Mouse (Mus musculus) stomach, embryonic 15.5 days (tissue): ENCODE data around the gene Fbxl22. TPM values are rescaled to one million over a fixed set of nuclear protein-coding genes. Genes with fewer than 3 reads are reported as not detected.

ENCODE experiments used
- ATAC-seq: fragments of 200-750 bp; cut with Nextera tagmentation; 2 replicates; pipeline ENCODE4 v1.8.0; 2017; ENCODE audit warnings: low read depth, moderate number of reproducible peaks, moderate TSS enrichment; ENCODE audit not compliant: insufficient read depth, low FRiP score
- H3K27ac ChIP-seq: fragments of 300-500 bp; sonication (generic); 2 replicates; pipeline ENCODE4 v1.5.1; 2015; ENCODE audit warnings: mild to moderate bottlenecking, inconsistent platforms
- H3K27me3 ChIP-seq: fragments of 300-500 bp; sonication (generic); replicated peaks from 2 replicates; pipeline ENCODE4 v1.6.1; 2015; ENCODE audit warnings: inconsistent platforms
- H3K36me3 ChIP-seq: fragments of 300-500 bp; sonication (generic); 2 replicates; pipeline ENCODE4 v1.6.1; 2015; ENCODE audit warnings: inconsistent platforms
- H3K4me1 ChIP-seq: fragments of 300-500 bp; sonication (generic); 2 replicates; pipeline ENCODE4 v1.6.1; 2015; ENCODE audit warnings: inconsistent platforms
- H3K4me2 ChIP-seq: fragments of 300-500 bp; sonication (generic); 2 replicates; pipeline ENCODE4 v1.6.1; 2015; ENCODE audit warnings: mild to moderate bottlenecking, inconsistent platforms
- H3K4me3 ChIP-seq: fragments of 300-500 bp; sonication (generic); replicated peaks from 2 replicates; pipeline ENCODE4 v1.5.1; 2015; ENCODE audit warnings: inconsistent platforms
- H3K9ac ChIP-seq: fragments of 300-500 bp; sonication (generic); 2 replicates; pipeline ENCODE4 v1.6.1; 2015; ENCODE audit warnings: inconsistent platforms
- H3K9me3 ChIP-seq: fragments of 300-500 bp; sonication (generic); 2 replicates; pipeline ENCODE4 v1.6.1; 2016; ENCODE audit warnings: inconsistent platforms
- WGBS: fragments of 180-500 bp; shearing (Covaris S2); methylation state at CpG from one replicate; pipeline ENCODE4 v1.1.7; 2015; 5-methylcytosine and 5-hydroxymethylcytosine counted together
- polyA plus RNA-seq: library from polyadenylated mRNA; unstranded; fragments of >200 nt; fragmentation: Nextera tagmentation; extraction: Ambion mirVana; gene quantifications from 2 replicates; pipeline ENCODE4 v1.2.1, GENCODE M21; 2015

Fbxl22 gene
- polyA plus RNA-seq, 1 experiment from 2014 or later, result 19.9 TPM

GRCm38 (mm10) chr9:66516296-66516940 is 2.0 kb upstream of the Fbxl22 start:
- Histone ChIP-seq H3K4me3 (no peak overlapping the region), H3K4me1 (0 out of 2 replicates have a peak, but pooled peaks cover 12% of the 10 kb centered on the region), H3K27me3 (no peaks in the 10 kb centered on the region), H3K9me3 (no peaks in the 10 kb centered on the region), H3K27ac (peak overlapping the region; percentile 36; the same call in 1 of the 2 replicates), H3K4me2 (no peak overlapping the region), H3K9ac (no peak overlapping the region), H3K36me3 (peaks cover 30% of the 10 kb centered on the region)
- 80% methylated on average over 6 of the region's 6 CpGs for WGBS
- no peak for ATAC-seq

- ATAC-seq, result no peak
- Histone ChIP-seq H3K4me1 (0 out of 2 replicates have a peak, but pooled peaks cover 12% of the 10 kb centered on the region), H3K4me2 (no peak overlapping the region), H3K9ac (no peak overlapping the region), H3K27ac (peak overlapping the region; percentile 36), H3K4me3 (no peak overlapping the region), H3K36me3 (peaks cover 30% of the 10 kb centered on the region), H3K27me3 (no peaks in the 10 kb centered on the region), H3K9me3 (no peaks in the 10 kb centered on the region)
- WGBS, result 89% methylated on average over 10 of the region's 10 CpGs
These were observed 1.4 kb upstream of the Fbxl22 start for GRCm38 (mm10) chr9:66515680-66516210.

- no peaks in the 10 kb centered on the region for H3K27me3 ChIP-seq
- H3K27ac ChIP-seq, result peak overlapping the region; percentile 99
- H3K4me1 ChIP-seq, result peaks cover 12% of the 10 kb centered on the region; the same call in 1 of the 2 replicates
- H3K4me2 ChIP-seq, result no peak overlapping the region
- H3K9ac ChIP-seq, result no peak overlapping the region
- H3K36me3 ChIP-seq, result peaks cover 29% of the 10 kb centered on the region
- WGBS, result 39% methylated on average over 2 of the region's 2 CpGs
- no peak for ATAC-seq
- no peak overlapping the region for H3K4me3 ChIP-seq
- H3K9me3 ChIP-seq, result no peaks in the 10 kb centered on the region
These were observed 722 bp upstream of the Fbxl22 start for GRCm38 (mm10) chr9:66515115-66515514.

GRCm38 (mm10) chr9:66513661-66514255 is 635 bp downstream of the Fbxl22 start:
- peak overlapping the region; percentile 72 for H3K4me3 ChIP-seq
- no peak overlapping the region for H3K9ac ChIP-seq
- no peaks in the 10 kb centered on the region for H3K27me3 ChIP-seq
- peak overlapping the region; percentile 95 for H3K4me2 ChIP-seq
- H3K27ac ChIP-seq, result peak overlapping the region; percentile 99
- peaks cover 22% of the 10 kb centered on the region for H3K36me3 ChIP-seq
- no peak for ATAC-seq
- WGBS, result 64% methylated on average over 4 of the region's 4 CpGs
- peaks cover 12% of the 10 kb centered on the region; the same call in 1 of the 2 replicates for H3K4me1 ChIP-seq
- no peaks in the 10 kb centered on the region for H3K9me3 ChIP-seq

GRCm38 (mm10) chr9:66513150-66513549 is 1.2 kb downstream of the Fbxl22 start:
- Histone ChIP-seq H3K4me2 (peak overlapping the region; percentile 95), H3K4me1 (peaks cover 12% of the 10 kb centered on the region; the same call in 1 of the 2 replicates), H3K9me3 (no peaks in the 10 kb centered on the region), H3K27me3 (no peaks in the 10 kb centered on the region), H3K36me3 (peaks cover 20% of the 10 kb centered on the region), H3K4me3 (peak overlapping the region; percentile 72), H3K27ac (peak overlapping the region; percentile 99), H3K9ac (no peak overlapping the region)
- no peak for ATAC-seq

- peaks cover 12% of the 10 kb centered on the region; the same call in 1 of the 2 replicates for H3K4me1 ChIP-seq
- H3K27me3 ChIP-seq, result no peaks in the 10 kb centered on the region
- H3K9ac ChIP-seq, result peak overlapping the region; percentile 71
- peak overlapping the region; percentile 95 for H3K4me2 ChIP-seq
- H3K9me3 ChIP-seq, result no peaks in the 10 kb centered on the region
- WGBS, result under 1% methylated on average over 8 of the region's 8 CpGs
- ATAC-seq, result peak; percentile 78
- H3K27ac ChIP-seq, result peak overlapping the region; percentile 99
- H3K4me3 ChIP-seq, result peak overlapping the region; percentile 72
- H3K36me3 ChIP-seq, result peaks cover 21% of the 10 kb centered on the region
These were observed 2.1 kb downstream of the Fbxl22 start for GRCm38 (mm10) chr9:66512351-66512671.

- peak overlapping the region; percentile 95 for H3K4me2 ChIP-seq
- peak overlapping the region; percentile 99 for H3K27ac ChIP-seq
- H3K36me3 ChIP-seq, result peaks cover 20% of the 10 kb centered on the region
- ATAC-seq, result peak; percentile 87
- H3K9me3 ChIP-seq, result no peaks in the 10 kb centered on the region
- peak overlapping the region; percentile 71 for H3K9ac ChIP-seq
- no peaks in the 10 kb centered on the region for H3K27me3 ChIP-seq
- peaks cover 12% of the 10 kb centered on the region; the same call in 1 of the 2 replicates for H3K4me1 ChIP-seq
- peak overlapping the region; percentile 72 for H3K4me3 ChIP-seq
- under 1% methylated on average over 78 of the region's 78 CpGs for WGBS
These were observed 2.6 kb downstream of the Fbxl22 start for GRCm38 (mm10) chr9:66511580-66512350.

GRCm38 (mm10) chr9:66510944-66511343 is 3.4 kb downstream of the Fbxl22 start:
- Histone ChIP-seq H3K4me1 (peaks cover 12% of the 10 kb centered on the region; the same call in 1 of the 2 replicates), H3K4me3 (peak overlapping the region; percentile 72), H3K36me3 (peaks cover 14% of the 10 kb centered on the region), H3K9me3 (no peaks in the 10 kb centered on the region), H3K27ac (peak overlapping the region; percentile 99), H3K9ac (peak overlapping the region; percentile 51; the same call in 1 of the 2 replicates), H3K27me3 (no peaks in the 10 kb centered on the region), H3K4me2 (peak overlapping the region; percentile 95)
- 5% methylated on average over 2 of the region's 2 CpGs for WGBS
- no peak for ATAC-seq

- ATAC-seq, result no peak
- H3K4me2 ChIP-seq, result no peak overlapping the region; the same call in 1 of the 2 replicates
- H3K27me3 ChIP-seq, result no peaks in the 10 kb centered on the region
- H3K9ac ChIP-seq, result no peak overlapping the region
- no peaks in the 10 kb centered on the region for H3K9me3 ChIP-seq
- peaks cover 12% of the 10 kb centered on the region; the same call in 1 of the 2 replicates for H3K4me1 ChIP-seq
- peaks cover 13% of the 10 kb centered on the region for H3K36me3 ChIP-seq
- 74% methylated on average over 7 of the region's 7 CpGs for WGBS
- H3K27ac ChIP-seq, result peak overlapping the region; percentile 99; the same call in 1 of the 2 replicates
- no peak overlapping the region for H3K4me3 ChIP-seq
These were observed 4.0 kb downstream of the Fbxl22 start for GRCm38 (mm10) chr9:66510351-66510841.

GRCm38 (mm10) chr9:66508890-66509399 is 5.4 kb downstream of the Fbxl22 start:
- no peak for ATAC-seq
- Histone ChIP-seq H3K36me3 (peaks cover 22% of the 10 kb centered on the region), H3K9ac (no peak overlapping the region), H3K9me3 (no peaks in the 10 kb centered on the region), H3K27me3 (no peaks in the 10 kb centered on the region), H3K27ac (no peak overlapping the region), H3K4me2 (no peak overlapping the region), H3K4me1 (peaks cover 5% of the 10 kb centered on the region; the same call in 1 of the 2 replicates), H3K4me3 (no peak overlapping the region)
- 80% methylated on average over 4 of the region's 4 CpGs for WGBS

- H3K27me3 ChIP-seq, result no peaks in the 10 kb centered on the region
- H3K9me3 ChIP-seq, result no peaks in the 10 kb centered on the region
- H3K4me2 ChIP-seq, result no peak overlapping the region
- no peaks in the 10 kb centered on the region; the same call in 1 of the 2 replicates for H3K4me1 ChIP-seq
- ATAC-seq, result no peak
- H3K9ac ChIP-seq, result no peak overlapping the region
- WGBS, result 78% methylated on average over 3 of the region's 3 CpGs
- H3K27ac ChIP-seq, result no peak overlapping the region
- no peak overlapping the region for H3K4me3 ChIP-seq
- H3K36me3 ChIP-seq, result peaks cover 22% of the 10 kb centered on the region
These were observed 6.7 kb downstream of the Fbxl22 start for GRCm38 (mm10) chr9:66507684-66508083.
